Mouse (Mus musculus) C2C12 (cell line): ENCODE data around the gene Atp2b2. TPM values are rescaled to one million over a fixed set of nuclear protein-coding genes. Genes with fewer than 3 reads are reported as not detected.

Experiments
- H3K27me3 ChIP-seq: one replicate; pipeline ENCODE4 v1.6.1; 2011; ENCODE audit not compliant: control insufficient read depth, insufficient read depth, insufficient read length
- H3K36me3 ChIP-seq: one replicate; pipeline ENCODE4 v1.6.1; 2011; ENCODE audit not compliant: control insufficient read depth, insufficient read depth
- H3K4me3 ChIP-seq: one replicate; pipeline ENCODE4 v1.5.1; 2011; ENCODE audit warnings: mild to moderate bottlenecking, control low read depth; ENCODE audit not compliant: poor library complexity, insufficient read depth, severe bottlenecking
- H3K79me2 ChIP-seq: one replicate; pipeline ENCODE4 v1.6.1; 2011; ENCODE audit not compliant: control insufficient read depth, insufficient read depth
- H3K79me3 ChIP-seq: one replicate; pipeline ENCODE4 v1.6.1; 2011; ENCODE audit warnings: low read depth, control low read depth
- H3ac ChIP-seq: one replicate; pipeline ENCODE3; 2011; ENCODE audit warnings: low read depth; ENCODE audit not compliant: control insufficient read depth, insufficient read length
- CEBPB ChIP-seq: IDR thresholded peaks from one replicate; pipeline ENCODE4 v1.6.1; 2011; ENCODE audit warnings: low read depth, mild to moderate bottlenecking, control low read depth, moderate library complexity
- CTCF ChIP-seq: IDR thresholded peaks from one replicate; pipeline ENCODE4 v1.5.1; 2011; ENCODE audit not compliant: control insufficient read depth, insufficient read depth, insufficient read length
- FOSL1 ChIP-seq: IDR thresholded peaks from one replicate; pipeline ENCODE4 v1.8.0; 2011; ENCODE audit warnings: mild to moderate bottlenecking, low read length; ENCODE audit not compliant: poor library complexity, insufficient read depth, severe bottlenecking
- MAX ChIP-seq: IDR thresholded peaks from one replicate; pipeline ENCODE4 v1.6.1; 2011; ENCODE audit warnings: mild to moderate bottlenecking, control low read depth
- MYOD1 ChIP-seq: IDR thresholded peaks from one replicate; pipeline ENCODE4 v1.6.1; 2011; ENCODE audit warnings: low read depth; ENCODE audit not compliant: control insufficient read depth, insufficient read length
- MYOG ChIP-seq: IDR thresholded peaks from one replicate; pipeline ENCODE4 v1.6.1; 2011; ENCODE audit not compliant: control insufficient read depth, insufficient read length; ENCODE audit errors: extremely low read depth
- USF1 ChIP-seq: IDR thresholded peaks from one replicate; pipeline ENCODE4 v1.6.1; 2011; ENCODE audit warnings: low read depth, mild to moderate bottlenecking, control low read depth, moderate library complexity
- polyA plus RNA-seq: library from polyadenylated mRNA; unstranded; fragments of >200 nt; fragmentation: generic; extraction: Trizol; gene quantifications from one replicate; pipeline ENCODE4 v1.2.1, GENCODE M21; 2012; ENCODE audit warnings: missing spikeins

Gene Atp2b2
- polyA plus RNA-seq, 1 experiment: not detected

GRCm38 (mm10) chr6:113936811-113937508, 105.5 kb downstream of the Atp2b2 start:
- no peak overlapping the region for H3ac ChIP-seq
- TF ChIP-seq USF1 (no peak), FOSL1 (no peak), MYOG (no peak), CEBPB (no peak), CTCF (no peak), MAX (no peak), MYOD1 (no peak)
- no peaks in the 10 kb centered on the region for H3K79me2 ChIP-seq
- no peaks in the 10 kb centered on the region for H3K79me3 ChIP-seq
- H3K27me3 ChIP-seq: peaks cover 23% of the 10 kb centered on the region
- no peaks in the 10 kb centered on the region for H3K36me3 ChIP-seq
- no peak overlapping the region for H3K4me3 ChIP-seq

- no peak for TF ChIP-seq CEBPB
- no peak for TF ChIP-seq CTCF
- TF ChIP-seq USF1: no peak
- TF ChIP-seq MAX: no peak
- TF ChIP-seq MYOG: no peak
- no peak for TF ChIP-seq MYOD1
- Histone ChIP-seq H3K79me3 (no peaks in the 10 kb centered on the region), H3ac (no peak overlapping the region), H3K79me2 (no peaks in the 10 kb centered on the region), H3K4me3 (no peak overlapping the region), H3K27me3 (peaks cover 23% of the 10 kb centered on the region), H3K36me3 (no peaks in the 10 kb centered on the region)
These were observed 106.3 kb downstream of the Atp2b2 start for GRCm38 (mm10) chr6:113936111-113936510.

- TF ChIP-seq USF1: no peak
- TF ChIP-seq MYOG: no peak
- no peak for TF ChIP-seq CTCF
- TF ChIP-seq CEBPB: no peak
- no peaks in the 10 kb centered on the region for H3K79me2 ChIP-seq
- H3ac ChIP-seq: no peak overlapping the region
- H3K4me3 ChIP-seq: no peak overlapping the region
- no peaks in the 10 kb centered on the region for H3K79me3 ChIP-seq
- no peaks in the 10 kb centered on the region for H3K36me3 ChIP-seq
- H3K27me3 ChIP-seq: peaks cover 23% of the 10 kb centered on the region
These were observed 107.7 kb downstream of the Atp2b2 start for GRCm38 (mm10) chr6:113934692-113935091.

GRCm38 (mm10) chr6:113933261-113934151, 108.9 kb downstream of the Atp2b2 start:
- H3K79me2 ChIP-seq: no peaks in the 10 kb centered on the region
- no peaks in the 10 kb centered on the region for H3K36me3 ChIP-seq
- no peak overlapping the region for H3K4me3 ChIP-seq
- H3K27me3 ChIP-seq: peaks cover 23% of the 10 kb centered on the region
- no peaks in the 10 kb centered on the region for H3K79me3 ChIP-seq
- TF ChIP-seq FOSL1: no peak
- TF ChIP-seq MAX: no peak
- TF ChIP-seq MYOD1: no peak
- no peak for TF ChIP-seq MYOG
- no peak for TF ChIP-seq CEBPB
- TF ChIP-seq CTCF: no peak
- no peak for TF ChIP-seq USF1
- H3ac ChIP-seq: no peak overlapping the region

GRCm38 (mm10) chr6:113929191-113929875, 113.1 kb downstream of the Atp2b2 start:
- H3K79me3 ChIP-seq: no peaks in the 10 kb centered on the region
- no peaks in the 10 kb centered on the region for H3K79me2 ChIP-seq
- H3ac ChIP-seq: no peak overlapping the region
- TF ChIP-seq CTCF: no peak
- TF ChIP-seq MYOG: no peak
- no peak for TF ChIP-seq MAX
- TF ChIP-seq USF1: no peak
- TF ChIP-seq FOSL1: no peak
- TF ChIP-seq CEBPB: no peak
- no peak for TF ChIP-seq MYOD1
- no peaks in the 10 kb centered on the region for H3K36me3 ChIP-seq
- H3K4me3 ChIP-seq: no peak overlapping the region
- H3K27me3 ChIP-seq: peaks cover 17% of the 10 kb centered on the region
